Mouse (Mus musculus) lung, postnatal 14 days (tissue): ENCODE results near the gene Gm21870.
"Not testable (repeated sequence)": the region's sequence is repeated elsewhere in the genome, so short reads cannot be mapped to it uniquely, and the experiment has no call there.

ENCODE experiments used
- DNase-seq: peaks from one replicate; pipeline ENCODE4 v3.0.0; 2021

Gene Gm21870

GRCm38 (mm10) chrX:33986716-33987115, at the start of gene Gm21870:
Gm21870 (minus strand) TSS chrX:33986816.
- DNase-seq: not testable (repeated sequence)

GRCm38 (mm10) chrX:33956440-33956839, 30.2 kb downstream of the Gm21870 start, which contains the start of gene Btbd35f6:
Btbd35f6 (minus strand) TSS chrX:33956540.
- not testable (repeated sequence) for DNase-seq
